Mouse (Mus musculus): ENCODE results near the gene Ap4m1. TPM values are rescaled to one million over a fixed set of nuclear protein-coding genes. Genes with fewer than 3 reads are reported as not detected.

The Ap4m1 gene
- polyA plus RNA-seq, 1 experiment from 2014 or later, result 4.8 TPM

DNA sequence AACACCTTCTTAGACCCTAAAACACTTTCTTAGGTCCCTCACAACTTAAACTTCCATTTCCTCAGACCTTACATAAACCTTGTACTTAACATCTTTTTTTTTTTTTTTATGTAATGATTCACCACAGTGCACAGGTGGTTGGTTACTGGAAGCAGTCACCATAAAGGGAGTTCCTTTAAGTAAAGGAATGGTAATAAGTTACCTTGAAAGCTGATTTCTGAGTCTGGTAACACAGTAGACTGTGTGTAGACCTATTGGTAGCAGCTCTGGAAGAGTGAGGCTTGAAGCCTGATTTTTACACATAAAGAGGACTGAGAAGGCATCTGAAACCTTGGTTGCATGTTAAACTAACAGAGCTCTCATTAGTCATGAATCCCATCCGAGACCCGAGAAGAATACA, 48.1 kb downstream of the Ap4m1 start:
- H3K4me1 ChIP-seq (replicated peaks; ENCODE audit: control insufficient read depth, insufficient read depth, low read length), result no peaks in the 10 kb centered on the region
- WGBS, result 56% methylated on average over 2 of the region's 2 CpGs
- no peak overlapping the region for H3K4me2 ChIP-seq (replicated peaks; ENCODE audit: low read depth)
- no peaks in the 10 kb centered on the region for H3K36me3 ChIP-seq (ENCODE audit: control insufficient read depth, insufficient read depth)
- 0 out of 2 replicates have a peak, but pooled peaks cover 5% of the 10 kb centered on the region for H3K9me3 ChIP-seq (ENCODE audit: control insufficient read depth)
- H3K27ac ChIP-seq (ENCODE audit: low read depth, low read length), result no peak overlapping the region
- no peak overlapping the region for H3K9ac ChIP-seq (ENCODE audit: low read depth, low read length)
- no peaks in the 10 kb centered on the region for H3K27me3 ChIP-seq (replicated peaks; ENCODE audit: control insufficient read depth, insufficient read depth, low read length)
- ATAC-seq, result no peak
- TF ChIP-seq CTCF (IDR thresholded peaks at IDR 0.05; ENCODE audit: low read depth), result no peak
- no peak overlapping the region for H3K4me3 ChIP-seq (ENCODE audit: low read depth, low read length)

DNA sequence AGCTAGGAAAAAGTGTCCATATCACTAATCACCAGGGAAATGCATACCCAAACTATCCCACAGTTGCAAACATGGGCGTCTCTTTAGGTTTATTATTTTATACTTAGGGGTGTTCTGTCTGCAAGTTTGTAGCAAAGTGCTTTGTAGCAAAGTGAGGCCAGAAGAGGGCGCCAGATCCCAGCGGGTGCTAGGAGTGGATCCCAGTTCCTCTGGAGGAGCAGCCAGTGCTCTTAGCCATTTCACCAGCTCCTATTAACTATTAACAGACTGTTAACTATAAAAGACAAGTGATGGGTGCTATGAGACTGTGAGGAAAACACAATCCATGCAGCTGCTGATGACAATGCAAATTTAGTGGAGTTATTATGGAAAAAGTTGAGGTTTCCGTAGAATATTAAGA, 50.3 kb downstream of the Ap4m1 start:
- no peak overlapping the region for H3K4me3 ChIP-seq (ENCODE audit: low read depth, low read length)
- H3K9ac ChIP-seq (ENCODE audit: low read depth, low read length), result no peak overlapping the region
- H3K27me3 ChIP-seq (replicated peaks; ENCODE audit: control insufficient read depth, insufficient read depth, low read length), result no peaks in the 10 kb centered on the region
- no peak overlapping the region for H3K4me2 ChIP-seq (replicated peaks; ENCODE audit: low read depth)
- 19% methylated on average over 4 of the region's 4 CpGs for WGBS
- no peaks in the 10 kb centered on the region for H3K36me3 ChIP-seq (ENCODE audit: control insufficient read depth, insufficient read depth)
- peak; percentile 38; the same call in 1 of the 2 replicates for ATAC-seq
- no peak overlapping the region for H3K27ac ChIP-seq (ENCODE audit: low read depth, low read length)
- H3K4me1 ChIP-seq (replicated peaks; ENCODE audit: control insufficient read depth, insufficient read depth, low read length), result no peaks in the 10 kb centered on the region
- H3K9me3 ChIP-seq (ENCODE audit: control insufficient read depth), result no peaks in the 10 kb centered on the region
- TF ChIP-seq CTCF (IDR thresholded peaks at IDR 0.05; ENCODE audit: low read depth), result peak; percentile 93

DNA sequence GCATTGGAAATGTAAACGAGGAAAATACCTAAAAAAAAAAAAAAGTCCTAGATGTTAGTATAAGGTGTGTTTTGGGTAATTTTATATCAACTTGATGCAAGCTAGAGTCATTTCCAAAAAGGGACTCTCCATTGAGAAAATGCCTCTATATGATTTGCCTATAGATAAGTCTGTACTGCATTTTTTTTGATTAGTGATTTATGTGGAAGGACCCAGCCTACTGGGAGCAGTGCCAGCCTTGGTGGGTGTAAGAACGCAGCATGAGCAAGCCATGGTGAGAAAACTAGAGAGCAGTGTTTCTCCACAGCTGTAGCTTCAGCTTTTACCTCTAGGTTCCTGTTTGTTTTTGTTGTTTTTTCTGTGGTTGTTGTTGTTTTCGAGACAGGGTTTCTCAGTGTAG, 51.5 kb downstream of the Ap4m1 start:
- Histone ChIP-seq H3K9me3 (ENCODE audit: control insufficient read depth) (no peaks in the 10 kb centered on the region), H3K4me2 (replicated peaks; ENCODE audit: low read depth) (no peak overlapping the region), H3K36me3 (ENCODE audit: control insufficient read depth, insufficient read depth) (no peaks in the 10 kb centered on the region), H3K27ac (ENCODE audit: low read depth, low read length) (no peak overlapping the region), H3K4me1 (replicated peaks; ENCODE audit: control insufficient read depth, insufficient read depth, low read length) (no peaks in the 10 kb centered on the region), H3K4me3 (ENCODE audit: low read depth, low read length) (no peak overlapping the region), H3K9ac (ENCODE audit: low read depth, low read length) (no peak overlapping the region), H3K27me3 (replicated peaks; ENCODE audit: control insufficient read depth, insufficient read depth, low read length) (no peaks in the 10 kb centered on the region)
- WGBS, result 48% methylated on average over 3 of the region's 3 CpGs
- TF ChIP-seq CTCF (IDR thresholded peaks at IDR 0.05; ENCODE audit: low read depth), result no peak
- no peak for ATAC-seq

DNA sequence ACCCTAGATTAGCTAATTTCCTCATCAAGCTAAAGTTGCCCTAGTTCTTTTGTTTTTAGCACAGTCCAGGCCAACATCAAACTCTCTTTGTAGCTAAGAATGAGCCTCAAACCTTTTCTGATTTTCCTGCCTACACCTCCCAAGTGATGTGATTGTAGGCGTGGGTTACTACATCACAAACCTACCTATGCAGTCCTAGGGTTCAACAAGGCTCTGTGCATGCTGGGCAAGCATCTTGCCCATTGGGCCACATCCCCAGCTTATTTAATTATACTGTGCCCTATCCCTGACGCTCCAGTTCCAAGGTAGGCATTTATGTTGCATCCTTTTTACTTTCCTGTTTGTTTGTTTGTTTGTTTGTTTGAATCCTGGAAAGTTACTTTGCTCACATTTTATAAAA, 53.9 kb downstream of the Ap4m1 start, which contains the start of gene Nxpe5:
Gene Nxpe5, plus strand, starts transcription at position 199 of the 400 bp plus-strand sequence.
- H3K36me3 ChIP-seq (ENCODE audit: control insufficient read depth, insufficient read depth), result no peaks in the 10 kb centered on the region
- no peaks in the 10 kb centered on the region for H3K27me3 ChIP-seq (replicated peaks; ENCODE audit: control insufficient read depth, insufficient read depth, low read length)
- no peak within 1 kb of the TSS for H3K27ac ChIP-seq (ENCODE audit: low read depth, low read length)
- no peaks in the 10 kb centered on the region for H3K4me1 ChIP-seq (replicated peaks; ENCODE audit: control insufficient read depth, insufficient read depth, low read length)
- H3K9ac ChIP-seq (ENCODE audit: low read depth, low read length), result no peak within 1 kb of the TSS
- TF ChIP-seq CTCF (IDR thresholded peaks at IDR 0.05; ENCODE audit: low read depth), result no peak
- WGBS, result 58% methylated on average over 2 of the region's 2 CpGs
- H3K9me3 ChIP-seq (ENCODE audit: control insufficient read depth), result no peaks in the 10 kb centered on the region
- H3K4me2 ChIP-seq (replicated peaks; ENCODE audit: low read depth), result no peak within 1 kb of the TSS
- ATAC-seq, result no peak
- no peak within 1 kb of the TSS for H3K4me3 ChIP-seq (ENCODE audit: low read depth, low read length)

DNA sequence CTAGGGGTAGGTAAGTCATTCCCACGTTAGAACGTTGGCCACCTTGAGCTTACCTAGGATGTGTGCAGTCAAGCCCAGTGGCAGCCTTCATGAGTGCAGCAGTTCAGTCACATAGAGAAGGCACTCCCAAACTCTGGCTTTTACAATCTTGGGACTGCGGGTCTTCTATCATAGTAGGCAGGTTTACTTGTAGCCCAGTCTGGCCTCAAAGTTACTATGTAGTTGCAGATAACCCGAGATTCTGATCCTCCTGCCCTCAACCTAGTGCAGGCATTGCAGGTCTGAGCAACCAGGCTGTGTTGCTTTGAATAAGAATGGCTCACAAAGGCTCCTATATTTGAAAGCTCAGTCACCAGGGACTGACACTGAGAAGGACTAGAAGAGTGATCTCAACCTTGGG, 54.7 kb downstream of the Ap4m1 start:
- 69% methylated on average over 4 of the region's 4 CpGs for WGBS
- Histone ChIP-seq H3K4me3 (ENCODE audit: low read depth, low read length) (no peak overlapping the region), H3K9ac (ENCODE audit: low read depth, low read length) (no peak overlapping the region), H3K9me3 (ENCODE audit: control insufficient read depth) (no peaks in the 10 kb centered on the region), H3K4me1 (replicated peaks; ENCODE audit: control insufficient read depth, insufficient read depth, low read length) (no peaks in the 10 kb centered on the region), H3K27me3 (replicated peaks; ENCODE audit: control insufficient read depth, insufficient read depth, low read length) (no peaks in the 10 kb centered on the region), H3K36me3 (ENCODE audit: control insufficient read depth, insufficient read depth) (no peaks in the 10 kb centered on the region), H3K4me2 (replicated peaks; ENCODE audit: low read depth) (no peak overlapping the region), H3K27ac (ENCODE audit: low read depth, low read length) (no peak overlapping the region)
- no peak for ATAC-seq
- no peak for TF ChIP-seq CTCF (IDR thresholded peaks at IDR 0.05; ENCODE audit: low read depth)

DNA sequence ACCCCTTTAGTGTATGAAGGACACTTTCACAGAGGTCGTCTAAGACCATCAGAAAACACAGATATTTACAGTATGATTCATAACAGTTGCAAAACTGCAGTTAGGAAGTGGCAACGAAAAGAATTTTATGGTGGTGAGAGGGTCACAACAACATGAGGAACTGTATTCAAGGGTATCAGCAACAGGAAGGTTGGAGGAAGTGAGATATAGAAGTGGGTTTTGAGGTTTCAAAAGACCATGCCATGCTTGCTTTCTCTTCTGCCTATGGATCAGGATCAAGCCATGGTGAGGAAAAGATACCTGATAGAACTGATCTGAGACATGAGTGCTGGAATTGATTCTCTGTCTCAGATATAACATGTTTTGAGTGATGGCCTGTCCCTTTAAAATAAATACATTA, 55.6 kb downstream of the Ap4m1 start:
- H3K4me2 ChIP-seq (replicated peaks; ENCODE audit: low read depth), result no peak overlapping the region
- 61% methylated on average over 2 of the region's 2 CpGs for WGBS
- ATAC-seq, result no peak

DNA sequence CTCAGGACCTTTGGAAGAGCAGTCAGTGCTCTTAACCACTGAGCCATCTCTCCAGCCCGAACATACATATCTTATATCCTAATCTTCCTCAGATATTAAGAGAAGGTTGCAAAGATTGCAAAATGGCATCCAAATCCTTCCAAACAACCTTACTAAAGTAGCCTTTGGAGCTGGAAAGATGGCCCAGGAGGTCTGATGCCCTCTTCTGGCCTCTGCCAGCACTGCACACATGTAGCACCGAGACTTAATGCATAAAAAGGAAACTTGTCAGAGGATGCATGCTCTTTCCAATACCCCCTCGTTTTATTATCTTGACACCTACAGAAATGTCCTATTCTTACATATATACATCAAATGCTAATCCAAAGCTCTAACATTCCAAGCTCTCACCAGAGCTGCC, 56.2 kb downstream of the Ap4m1 start:
- TF ChIP-seq CTCF (IDR thresholded peaks at IDR 0.05; ENCODE audit: low read depth), result peak; percentile 58
- H3K9me3 ChIP-seq (ENCODE audit: control insufficient read depth), result no peaks in the 10 kb centered on the region
- H3K27ac ChIP-seq (ENCODE audit: low read depth, low read length), result no peak overlapping the region
- H3K36me3 ChIP-seq (ENCODE audit: control insufficient read depth, insufficient read depth), result no peaks in the 10 kb centered on the region
- H3K4me1 ChIP-seq (replicated peaks; ENCODE audit: control insufficient read depth, insufficient read depth, low read length), result no peaks in the 10 kb centered on the region
- no peaks in the 10 kb centered on the region for H3K27me3 ChIP-seq (replicated peaks; ENCODE audit: control insufficient read depth, insufficient read depth, low read length)
- WGBS, result 57% methylated on average over 3 of the region's 3 CpGs
- H3K9ac ChIP-seq (ENCODE audit: low read depth, low read length), result no peak overlapping the region
- no peak for ATAC-seq
- H3K4me2 ChIP-seq (replicated peaks; ENCODE audit: low read depth), result no peak overlapping the region
- H3K4me3 ChIP-seq (ENCODE audit: low read depth, low read length), result no peak overlapping the region

More for the DNA sequence above, 55.6 kb downstream of the Ap4m1 start:
- Histone ChIP-seq H3K27ac (ENCODE audit: low read depth, low read length) (no peak overlapping the region), H3K4me1 (replicated peaks; ENCODE audit: control insufficient read depth, insufficient read depth, low read length) (no peaks in the 10 kb centered on the region), H3K36me3 (ENCODE audit: control insufficient read depth, insufficient read depth) (no peaks in the 10 kb centered on the region), H3K4me3 (ENCODE audit: low read depth, low read length) (no peak overlapping the region), H3K27me3 (replicated peaks; ENCODE audit: control insufficient read depth, insufficient read depth, low read length) (no peaks in the 10 kb centered on the region), H3K9ac (ENCODE audit: low read depth, low read length) (no peak overlapping the region), H3K9me3 (ENCODE audit: control insufficient read depth) (no peaks in the 10 kb centered on the region)
- no peak for TF ChIP-seq CTCF (IDR thresholded peaks at IDR 0.05; ENCODE audit: low read depth)
